Mouse (Mus musculus): Measurements from ENCODE around the gene Rusc2. TPM values are rescaled to one million over a fixed set of nuclear protein-coding genes. Genes with fewer than 3 reads are reported as not detected.

Gene Rusc2
- total RNA-seq, 1 experiment: 19.0 TPM

GRCm38 (mm10) chr4:43391521-43392050 is 9.8 kb downstream of the Rusc2 start:
- TF ChIP-seq ZNF384 (IDR thresholded peaks at IDR 0.05; ENCODE audit: low read depth, low read length) (no peak), ZC3H11A (IDR thresholded peaks at IDR 0.05; ENCODE audit: borderline replicate concordance, low read depth, low read length) (no peak), MAFK (IDR thresholded peaks at IDR 0.05; ENCODE audit: insufficient read depth, low read depth, low read length) (no peak), CHD2 (IDR thresholded peaks at IDR 0.05; ENCODE audit: low read depth, low read length) (no peak), HCFC1 (IDR thresholded peaks at IDR 0.05; ENCODE audit: borderline replicate concordance, insufficient read depth, low read length) (no peak)
- in situ Hi-C loops (cut with MboI; ENCODE audit: low sequenced_read_pairs in 2 of 2, unreplicated experiment in 2 of 2): no loop called here
- Histone ChIP-seq H3K9me3 (ENCODE audit: control insufficient read depth, insufficient read depth, low read depth, low read length) (no peaks in the 10 kb centered on the region), H3K4me3 (ENCODE audit: insufficient read depth in 1 of 2, low read depth in 1 of 2, low read length in 2 of 2, poor library complexity in 1 of 2, severe bottlenecking in 1 of 2) (no peak overlapping the region), H3K4me1 (ENCODE audit: control insufficient read depth in 2 of 2, insufficient read depth in 2 of 2, low read length in 2 of 2, poor library complexity in 1 of 2) (peaks cover 0 to 7% of the 10 kb centered on the region in 2 experiments; a peak in 2 of 4 replicates), H3K9ac (ENCODE audit: insufficient read depth, low read depth, low read length, poor library complexity, severe bottlenecking) (no peak overlapping the region), H3K36me3 (ENCODE audit: control insufficient read depth, insufficient read depth, low read length, poor library complexity, severe bottlenecking) (no peaks in the 10 kb centered on the region), H3K27ac (ENCODE audit: insufficient read depth, low read depth, low read length, poor library complexity, severe bottlenecking) (no peak overlapping the region)
- DNase-seq (ENCODE audit: low read depth, low spot score): no peak

- in situ Hi-C loops (cut with MboI; ENCODE audit: low sequenced_read_pairs in 2 of 2, unreplicated experiment in 2 of 2): no loop called here
- Histone ChIP-seq H3K9ac (ENCODE audit: insufficient read depth, low read depth, low read length, poor library complexity, severe bottlenecking) (no peak overlapping the region), H3K9me3 (ENCODE audit: control insufficient read depth, insufficient read depth, low read depth, low read length) (no peaks in the 10 kb centered on the region), H3K36me3 (ENCODE audit: control insufficient read depth, insufficient read depth, low read length, poor library complexity, severe bottlenecking) (no peaks in the 10 kb centered on the region), H3K4me1 (ENCODE audit: control insufficient read depth in 2 of 2, insufficient read depth in 2 of 2, low read length in 2 of 2, poor library complexity in 1 of 2) (peaks cover 0 to 16% of the 10 kb centered on the region in 2 experiments; a peak in 1 of 4 replicates), H3K4me3 (ENCODE audit: insufficient read depth in 1 of 2, low read depth in 1 of 2, low read length in 2 of 2, poor library complexity in 1 of 2, severe bottlenecking in 1 of 2) (no peak overlapping the region), H3K27ac (ENCODE audit: insufficient read depth, low read depth, low read length, poor library complexity, severe bottlenecking) (no peak overlapping the region)
- DNase-seq (ENCODE audit: low read depth, low spot score): no peak
- no peak for TF ChIP-seq ZNF384 (IDR thresholded peaks at IDR 0.05; ENCODE audit: low read depth, low read length)
- no peak for TF ChIP-seq CHD2 (IDR thresholded peaks at IDR 0.05; ENCODE audit: low read depth, low read length)
- TF ChIP-seq ZC3H11A (IDR thresholded peaks at IDR 0.05; ENCODE audit: borderline replicate concordance, low read depth, low read length): no peak
- TF ChIP-seq MAFK (IDR thresholded peaks at IDR 0.05; ENCODE audit: insufficient read depth, low read depth, low read length): no peak
- TF ChIP-seq HCFC1 (IDR thresholded peaks at IDR 0.05; ENCODE audit: borderline replicate concordance, insufficient read depth, low read length): no peak
Measured at GRCm38 (mm10) chr4:43394345-43394891, 12.6 kb downstream of the Rusc2 start.

GRCm38 (mm10) chr4:43395147-43395546 is 13.4 kb downstream of the Rusc2 start:
- no peak for DNase-seq (ENCODE audit: low read depth, low spot score)
- Histone ChIP-seq H3K36me3 (ENCODE audit: control insufficient read depth, insufficient read depth, low read length, poor library complexity, severe bottlenecking) (no peaks in the 10 kb centered on the region), H3K4me3 (ENCODE audit: insufficient read depth in 1 of 2, low read depth in 1 of 2, low read length in 2 of 2, poor library complexity in 1 of 2, severe bottlenecking in 1 of 2) (no peak overlapping the region), H3K4me1 (ENCODE audit: control insufficient read depth in 2 of 2, insufficient read depth in 2 of 2, low read length in 2 of 2, poor library complexity in 1 of 2) (peaks cover 2 to 14% of the 10 kb centered on the region in 2 experiments; a peak in 2 of 4 replicates), H3K27ac (ENCODE audit: insufficient read depth, low read depth, low read length, poor library complexity, severe bottlenecking) (no peak overlapping the region), H3K9me3 (ENCODE audit: control insufficient read depth, insufficient read depth, low read depth, low read length) (no peaks in the 10 kb centered on the region), H3K9ac (ENCODE audit: insufficient read depth, low read depth, low read length, poor library complexity, severe bottlenecking) (no peak overlapping the region)
- in situ Hi-C loops (cut with MboI; ENCODE audit: low sequenced_read_pairs in 2 of 2, unreplicated experiment in 2 of 2): no loop called here
- TF ChIP-seq HCFC1 (IDR thresholded peaks at IDR 0.05; ENCODE audit: borderline replicate concordance, insufficient read depth, low read length) (no peak), CHD2 (IDR thresholded peaks at IDR 0.05; ENCODE audit: low read depth, low read length) (no peak), ZC3H11A (IDR thresholded peaks at IDR 0.05; ENCODE audit: borderline replicate concordance, low read depth, low read length) (no peak), ZNF384 (IDR thresholded peaks at IDR 0.05; ENCODE audit: low read depth, low read length) (no peak), MAFK (IDR thresholded peaks at IDR 0.05; ENCODE audit: insufficient read depth, low read depth, low read length) (no peak)

GRCm38 (mm10) chr4:43395836-43396235 is 14.1 kb downstream of the Rusc2 start:
- Histone ChIP-seq H3K4me1 (ENCODE audit: control insufficient read depth in 2 of 2, insufficient read depth in 2 of 2, low read length in 2 of 2, poor library complexity in 1 of 2) (peaks cover 2 to 14% of the 10 kb centered on the region in 2 experiments; a peak in 2 of 4 replicates), H3K27ac (ENCODE audit: insufficient read depth, low read depth, low read length, poor library complexity, severe bottlenecking) (no peak overlapping the region), H3K36me3 (ENCODE audit: control insufficient read depth, insufficient read depth, low read length, poor library complexity, severe bottlenecking) (no peaks in the 10 kb centered on the region), H3K4me3 (ENCODE audit: insufficient read depth in 1 of 2, low read depth in 1 of 2, low read length in 2 of 2, poor library complexity in 1 of 2, severe bottlenecking in 1 of 2) (no peak overlapping the region), H3K9me3 (ENCODE audit: control insufficient read depth, insufficient read depth, low read depth, low read length) (no peaks in the 10 kb centered on the region), H3K9ac (ENCODE audit: insufficient read depth, low read depth, low read length, poor library complexity, severe bottlenecking) (no peak overlapping the region)
- in situ Hi-C loops (cut with MboI; ENCODE audit: low sequenced_read_pairs in 2 of 2, unreplicated experiment in 2 of 2): no loop called here
- no peak for DNase-seq (ENCODE audit: low read depth, low spot score)
- no peak for TF ChIP-seq ZC3H11A (IDR thresholded peaks at IDR 0.05; ENCODE audit: borderline replicate concordance, low read depth, low read length)
- no peak for TF ChIP-seq MAFK (IDR thresholded peaks at IDR 0.05; ENCODE audit: insufficient read depth, low read depth, low read length)
- TF ChIP-seq ZNF384 (IDR thresholded peaks at IDR 0.05; ENCODE audit: low read depth, low read length): no peak
- TF ChIP-seq CHD2 (IDR thresholded peaks at IDR 0.05; ENCODE audit: low read depth, low read length): no peak
- no peak for TF ChIP-seq HCFC1 (IDR thresholded peaks at IDR 0.05; ENCODE audit: borderline replicate concordance, insufficient read depth, low read length)
